30 mouse cellular contexts compared by ENCODE assay signal in the genomic region with DNA sequence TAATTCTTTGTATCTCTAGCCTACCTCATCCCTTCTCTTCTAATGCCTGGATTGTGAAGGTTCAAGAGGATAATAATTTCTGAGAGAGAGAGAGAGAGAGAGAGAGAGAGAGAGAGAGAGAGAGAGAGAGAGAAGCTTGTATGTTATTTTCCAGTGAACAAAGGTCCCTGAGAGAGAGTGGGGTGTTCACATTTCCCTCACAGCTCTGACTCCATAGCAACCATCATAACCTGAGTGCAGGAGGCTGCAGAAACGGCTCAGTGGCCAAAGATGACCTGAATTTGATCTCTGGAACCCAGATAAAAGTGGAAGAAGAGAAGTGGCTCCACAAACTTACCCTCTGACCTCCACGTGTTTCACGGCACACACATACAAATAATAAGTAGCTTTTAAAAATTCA. TPM values are rescaled to one million over a fixed set of nuclear protein-coding genes. Genes with fewer than 3 reads are reported as not detected.
"Had no signal": no experiment of that assay in that cellular context is flagged by ENCODE, and none has a peak within 500 bp of the region (broad histone marks: within the 10 kb centered on the region; RNA-seq: fewer than 3 reads in every experiment).

No protein-coding gene starts in this region.

- H3K9ac ChIP-seq: heart, embryonic 13.5 days; heart, embryonic 15.5 days; hindbrain, embryonic 13.5 days; hindbrain, embryonic 15.5 days; kidney, embryonic 15.5 days; limb, embryonic 13.5 days; limb, embryonic 15.5 days had no signal

- DNase-seq: gastrocnemius, adult 2 months; gastrocnemius, postnatal 10 days; gastrocnemius, postnatal 25 days; heart, adult 18-20 months; heart, postnatal 14 days; heart, postnatal 36 days; kidney, adult 11 months; kidney, adult 2 months; kidney, adult 9 months; kidney, postnatal 14 days; kidney, postnatal 36 days; layer of hippocampus, adult 9-11 months; layer of hippocampus, postnatal 36 days; left cerebral cortex, postnatal 4 days had no signal

- ATAC-seq: hindbrain, postnatal 0 days; intestine, embryonic 16.5 days had no signal

- H3K4me2 ChIP-seq: heart, embryonic 13.5 days; heart, embryonic 15.5 days; hindbrain, embryonic 13.5 days; hindbrain, embryonic 15.5 days; kidney, embryonic 15.5 days; limb, embryonic 13.5 days; limb, embryonic 15.5 days had no signal

- H3K4me3 ChIP-seq: gastrocnemius, adult 2 months; heart, embryonic 10.5 days; heart, embryonic 13.5 days; heart, embryonic 15.5 days; hindbrain, embryonic 13.5 days; hindbrain, embryonic 15.5 days; kidney, embryonic 15.5 days; limb, embryonic 13.5 days; limb, embryonic 15.5 days had no signal

- H3K9me3 ChIP-seq: heart, embryonic 10.5 days; heart, embryonic 13.5 days; heart, embryonic 15.5 days; hindbrain, embryonic 13.5 days; hindbrain, embryonic 15.5 days; kidney, embryonic 15.5 days; limb, embryonic 13.5 days; limb, embryonic 15.5 days had no signal

- H3K27ac ChIP-seq: gastrocnemius, adult 2 months; heart, embryonic 10.5 days; heart, embryonic 13.5 days; heart, embryonic 15.5 days; hindbrain, embryonic 13.5 days; hindbrain, embryonic 15.5 days; hindbrain, postnatal 0 days; kidney, embryonic 15.5 days; kidney, postnatal 0 days; limb, embryonic 13.5 days; limb, embryonic 15.5 days had no signal

- H3K27me3 ChIP-seq: heart, embryonic 13.5 days; heart, embryonic 15.5 days; hindbrain, embryonic 13.5 days; hindbrain, embryonic 15.5 days; kidney, embryonic 15.5 days; limb, embryonic 13.5 days; limb, embryonic 15.5 days had no signal

- H3K4me1 ChIP-seq: heart, embryonic 10.5 days; heart, embryonic 13.5 days; heart, embryonic 15.5 days; hindbrain, embryonic 13.5 days; hindbrain, embryonic 15.5 days; kidney, embryonic 15.5 days; limb, embryonic 13.5 days; limb, embryonic 15.5 days had no signal

- H3K36me3 ChIP-seq: heart, embryonic 10.5 days; heart, embryonic 13.5 days; heart, embryonic 15.5 days; hindbrain, embryonic 13.5 days; hindbrain, embryonic 15.5 days; kidney, embryonic 15.5 days; limb, embryonic 13.5 days; limb, embryonic 15.5 days had no signal

RNA-seq across cellular contexts. Expression of gene Lhx9, which starts 46.6 kb away (rescaled TPM):
- total RNA-seq: gastrocnemius, adult 2 months; gastrocnemius, postnatal 10 days; gastrocnemius, postnatal 25 days; gastrocnemius, postnatal 4 days; granulocyte monocyte progenitor cell, adult 5-6 weeks; heart, adult 18-20 months; heart, postnatal 36 days; hematopoietic stem cell, adult 5-6 weeks; liver, adult 2 months had no signal
- polyA plus RNA-seq: kidney, adult 2 months; kidney, postnatal 0 days; large intestine, adult 2 months had no signal
